ENCODE assay signal across 10 mouse cellular contexts in genomic region chr14:19920254-19920691, GRCm38 (mm10). TPM values are rescaled to one million over a fixed set of nuclear protein-coding genes. Genes with fewer than 3 reads are reported as not detected.
DNase-seq lines count a peak whose midpoint lies in the region; ATAC-seq lines count a peak whose summit lies in the region.
"Had no signal": no experiment of that assay in that cellular context is flagged by ENCODE, and none has a peak within 500 bp of the region (broad histone marks: within the 10 kb centered on the region; RNA-seq: fewer than 3 reads in every experiment).

No protein-coding gene starts in this region.

- H3K4me2 ChIP-seq in intestine, embryonic 14.5 days (ENCODE audit: low read length) = no peak overlapping the region
- no peak overlapping the region for H3K4me2 ChIP-seq in intestine, embryonic 16.5 days (ENCODE audit: low read depth, low read length)
- no peak overlapping the region for H3K4me2 ChIP-seq in forebrain, embryonic 14.5 days (ENCODE audit: low read length)
- H3K4me2 ChIP-seq: stomach, embryonic 15.5 days had no signal

- no peaks in the 10 kb centered on the region for H3K27me3 ChIP-seq in intestine, embryonic 14.5 days (replicated peaks; ENCODE audit: control insufficient read depth, insufficient read depth, low read length)
- no peaks in the 10 kb centered on the region for H3K27me3 ChIP-seq in intestine, embryonic 16.5 days (replicated peaks; ENCODE audit: control insufficient read depth, insufficient read depth, low read length)
- no peaks in the 10 kb centered on the region for H3K27me3 ChIP-seq in forebrain, embryonic 14.5 days (replicated peaks; ENCODE audit: control insufficient read depth, insufficient read depth, low read length)
- no peaks in the 10 kb centered on the region for H3K27me3 ChIP-seq in midbrain, embryonic 10.5 days (ENCODE audit: low read depth, poor library complexity, severe bottlenecking)
- H3K27me3 ChIP-seq: stomach, embryonic 15.5 days had no signal

- no peak overlapping the region for H3K27ac ChIP-seq in intestine, embryonic 14.5 days (ENCODE audit: low read depth)
- no peak overlapping the region for H3K27ac ChIP-seq in intestine, embryonic 16.5 days (ENCODE audit: low read length)
- H3K27ac ChIP-seq in forebrain, embryonic 14.5 days (ENCODE audit: low read depth, low read length) = peak overlapping the region; percentile 85
- peak overlapping the region; percentile 80 for H3K27ac ChIP-seq in midbrain, embryonic 10.5 days (replicated peaks)
- H3K27ac ChIP-seq: stomach, embryonic 15.5 days had no signal

- ATAC-seq in intestine, embryonic 14.5 days (replicated peaks; ENCODE audit: low FRiP score, low TSS enrichment, low read depth) = no peak
- no peak for ATAC-seq in intestine, embryonic 16.5 days
- ATAC-seq in forebrain, embryonic 14.5 days = peak; percentile 87

- H3K9me3 ChIP-seq in intestine, embryonic 14.5 days (ENCODE audit: control insufficient read depth, low read length) = peaks cover 4% of the 10 kb centered on the region
- H3K9me3 ChIP-seq in intestine, embryonic 16.5 days (ENCODE audit: control insufficient read depth, low read length) = 0 out of 2 replicates have a peak, but pooled peaks cover 4% of the 10 kb centered on the region
- H3K9me3 ChIP-seq in forebrain, embryonic 14.5 days (replicated peaks; ENCODE audit: control insufficient read depth, low read length) = no peaks in the 10 kb centered on the region
- peaks cover 10% of the 10 kb centered on the region for H3K9me3 ChIP-seq in midbrain, embryonic 10.5 days (replicated peaks)
- H3K9me3 ChIP-seq: stomach, embryonic 15.5 days had no signal

- 63% methylated on average over 13 of the region's 13 CpGs for WGBS in intestine, embryonic 14.5 days
- 55% methylated on average over 13 of the region's 13 CpGs for WGBS in intestine, embryonic 16.5 days
- WGBS in forebrain, embryonic 14.5 days = 3% methylated on average over 13 of the region's 13 CpGs
- 27% methylated on average over 13 of the region's 13 CpGs for WGBS in midbrain, embryonic 10.5 days

- no peak overlapping the region for H3K9ac ChIP-seq in intestine, embryonic 14.5 days (ENCODE audit: low read length)
- H3K9ac ChIP-seq in intestine, embryonic 16.5 days (ENCODE audit: low read depth, low read length) = no peak overlapping the region
- peak overlapping the region; percentile 32; the same call in 1 of the 2 replicates for H3K9ac ChIP-seq in forebrain, embryonic 14.5 days (ENCODE audit: low read length)
- H3K9ac ChIP-seq: stomach, embryonic 15.5 days had no signal

- H3K36me3 ChIP-seq in intestine, embryonic 14.5 days (ENCODE audit: control insufficient read depth, insufficient read depth, low read length) = no peaks in the 10 kb centered on the region
- H3K36me3 ChIP-seq in intestine, embryonic 16.5 days (ENCODE audit: control insufficient read depth, insufficient read depth, low read length) = no peaks in the 10 kb centered on the region; the same call in 1 of the 2 replicates
- H3K36me3 ChIP-seq in forebrain, embryonic 14.5 days (ENCODE audit: control insufficient read depth, insufficient read depth, low read length) = peaks cover 25% of the 10 kb centered on the region
- peaks cover 17% of the 10 kb centered on the region for H3K36me3 ChIP-seq in midbrain, embryonic 10.5 days
- H3K36me3 ChIP-seq: stomach, embryonic 15.5 days had no signal

- H3K4me3 ChIP-seq in intestine, embryonic 14.5 days (ENCODE audit: low read depth, low read length) = no peak overlapping the region
- H3K4me3 ChIP-seq in intestine, embryonic 16.5 days (ENCODE audit: low read length) = no peak overlapping the region
- no peak overlapping the region for H3K4me3 ChIP-seq in forebrain, embryonic 14.5 days (ENCODE audit: low read depth, low read length)
- H3K4me3 ChIP-seq in midbrain, embryonic 10.5 days = no peak overlapping the region
- H3K4me3 ChIP-seq: stomach, embryonic 15.5 days had no signal

- no peaks in the 10 kb centered on the region for H3K4me1 ChIP-seq in intestine, embryonic 14.5 days (replicated peaks; ENCODE audit: control insufficient read depth, insufficient read depth, low read length)
- H3K4me1 ChIP-seq in intestine, embryonic 16.5 days (ENCODE audit: control insufficient read depth, insufficient read depth, low read length) = no peaks in the 10 kb centered on the region
- H3K4me1 ChIP-seq in forebrain, embryonic 14.5 days (ENCODE audit: control insufficient read depth, insufficient read depth, low read length) = peaks cover 17% of the 10 kb centered on the region
- H3K4me1 ChIP-seq in midbrain, embryonic 10.5 days = peaks cover 38% of the 10 kb centered on the region
- H3K4me1 ChIP-seq: stomach, embryonic 15.5 days had no signal

- peak; percentile 50 for DNase-seq in intestine, embryonic 14.5 days (ENCODE audit: low spot score)
- DNase-seq in ZHBTc4 (ENCODE audit: low read depth, low spot score) = peak; percentile 45
- DNase-seq in forebrain, embryonic 14.5 days (ENCODE audit: low spot score) = peak; percentile 80
- peak; percentile 52 for DNase-seq in midbrain, embryonic 10.5 days (ENCODE audit: low spot score)
- DNase-seq in T-cell, adult 2 months (ENCODE audit: low spot score) = no peak
- DNase-seq in thymus, adult 18-20 months = no peak
- no peak for DNase-seq in urinary bladder, postnatal 10 days (ENCODE audit: low spot score)
- DNase-seq: kidney, postnatal 25 days had no signal

RNA-seq across cellular contexts. Expression of gene Gng2, which starts 57.2 kb away (rescaled TPM):
- 74.0 and 76.2 TPM in 2 replicates for polyA plus RNA-seq in intestine, embryonic 14.5 days (2014; fragmentation: Nextera tagmentation; extraction: Ambion mirVana)
- polyA plus RNA-seq in intestine, embryonic 16.5 days (2015; fragmentation: Nextera tagmentation; extraction: Ambion mirVana) = 40.5 and 49.1 TPM in 2 replicates
- polyA plus RNA-seq in forebrain, embryonic 14.5 days (2014; fragmentation: Nextera tagmentation; extraction: Ambion mirVana) = 423 and 429 TPM in 2 replicates
- 82.4 and 121 TPM in 2 replicates for polyA plus RNA-seq in midbrain, embryonic 10.5 days (2016; fragmentation: Nextera tagmentation; extraction: Ambion mirVana)

Comparison
In these comparisons a context has a peak if more than half of its experiments do, and no peak if none do; other contexts are left out.
1. DNase-seq: peak in intestine, embryonic 14.5 days (single experiment), ZHBTc4 (single experiment), forebrain, embryonic 14.5 days (single experiment) and midbrain, embryonic 10.5 days (single experiment); none in T-cell, adult 2 months (single experiment), thymus, adult 18-20 months (0 of 2) and urinary bladder, postnatal 10 days (single experiment).
2. H3K27ac ChIP-seq: peak in forebrain, embryonic 14.5 days (single experiment) and midbrain, embryonic 10.5 days (single experiment); none in intestine, embryonic 14.5 days (single experiment) and intestine, embryonic 16.5 days (single experiment).